Mouse (Mus musculus): ENCODE results near the gene Pnpla3. TPM values are rescaled to one million over a fixed set of nuclear protein-coding genes. Genes with fewer than 3 reads are reported as not detected.
A peak's percentile ranks its signal among the peaks of the same experiment; 100 is the strongest.

The Pnpla3 gene
- polyA plus RNA-seq, 1 experiment from 2014 or later: 7.0 TPM

- Histone ChIP-seq H3K9ac (ENCODE audit: low read depth, low read length) (peak overlapping the region; percentile 80; the same call in 1 of the 2 replicates), H3K27me3 (ENCODE audit: control insufficient read depth, insufficient read depth, low read depth, low read length) (no peaks in the 10 kb centered on the region), H3K4me1 (ENCODE audit: control insufficient read depth, insufficient read depth, low read length) (peaks cover 24% of the 10 kb centered on the region), H3K4me2 (ENCODE audit: low read length) (peak overlapping the region; percentile 95), H3K9me3 (replicated peaks; ENCODE audit: control insufficient read depth, low read length, poor library complexity, severe bottlenecking) (no peaks in the 10 kb centered on the region), H3K27ac (ENCODE audit: low read length) (peak overlapping the region; percentile 86), H3K36me3 (ENCODE audit: control insufficient read depth, insufficient read depth, low read length) (no peaks in the 10 kb centered on the region), H3K4me3 (ENCODE audit: low read depth, low read length) (no peak overlapping the region)
- 74% methylated on average over 6 of the region's 6 CpGs for WGBS
- no peak for ATAC-seq
Observed at GRCm38 (mm10) chr15:84166818-84167217, 819 bp upstream of the Pnpla3 start.

- H3K9ac ChIP-seq (ENCODE audit: low read depth, low read length): peak overlapping the region; percentile 80
- peaks cover 24% of the 10 kb centered on the region for H3K4me1 ChIP-seq (ENCODE audit: control insufficient read depth, insufficient read depth, low read length)
- H3K4me3 ChIP-seq (ENCODE audit: low read depth, low read length): peak overlapping the region; percentile 63
- H3K27ac ChIP-seq (ENCODE audit: low read length): peak overlapping the region; percentile 86
- no peaks in the 10 kb centered on the region for H3K9me3 ChIP-seq (replicated peaks; ENCODE audit: control insufficient read depth, low read length, poor library complexity, severe bottlenecking)
- H3K4me2 ChIP-seq (ENCODE audit: low read length): peak overlapping the region; percentile 95
- no peaks in the 10 kb centered on the region for H3K27me3 ChIP-seq (ENCODE audit: control insufficient read depth, insufficient read depth, low read depth, low read length)
- WGBS: under 1% methylated on average over 28 of the region's 28 CpGs
- no peaks in the 10 kb centered on the region for H3K36me3 ChIP-seq (ENCODE audit: control insufficient read depth, insufficient read depth, low read length)
- peak; percentile 75 for ATAC-seq
Observed at GRCm38 (mm10) chr15:84168170-84169161, 829 bp downstream of the Pnpla3 start.

DNA sequence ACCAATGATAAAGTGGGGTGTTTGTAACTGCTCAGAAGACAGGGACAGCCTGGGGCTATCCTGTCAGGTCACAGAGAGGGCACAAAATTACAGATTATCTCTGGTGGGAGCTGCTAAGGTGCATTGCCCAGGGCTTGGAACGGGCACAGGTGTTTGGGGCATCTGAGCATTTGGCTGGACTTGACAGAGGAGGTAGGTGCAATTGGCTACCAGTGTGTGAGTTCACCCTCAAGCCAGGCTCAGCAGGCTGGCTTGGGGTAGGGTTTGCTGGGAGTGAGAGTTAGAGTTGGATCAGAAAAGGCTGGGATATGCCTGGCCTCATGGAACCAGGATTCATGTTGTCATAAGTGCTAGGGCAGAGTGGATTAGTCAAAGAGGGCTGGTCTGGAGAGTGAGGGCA lies 1.9 kb downstream of the Pnpla3 start:
- WGBS: 64% methylated on average over 1 of the region's 1 CpGs
- Histone ChIP-seq H3K36me3 (ENCODE audit: control insufficient read depth, insufficient read depth, low read length) (no peaks in the 10 kb centered on the region), H3K9me3 (replicated peaks; ENCODE audit: control insufficient read depth, low read length, poor library complexity, severe bottlenecking) (no peaks in the 10 kb centered on the region), H3K4me1 (ENCODE audit: control insufficient read depth, insufficient read depth, low read length) (peaks cover 24% of the 10 kb centered on the region), H3K27ac (ENCODE audit: low read length) (no peak overlapping the region), H3K9ac (ENCODE audit: low read depth, low read length) (no peak overlapping the region), H3K4me3 (ENCODE audit: low read depth, low read length) (no peak overlapping the region), H3K4me2 (ENCODE audit: low read length) (peak overlapping the region; percentile 95; the same call in 1 of the 2 replicates), H3K27me3 (ENCODE audit: control insufficient read depth, insufficient read depth, low read depth, low read length) (no peaks in the 10 kb centered on the region)
- no peak for ATAC-seq

DNA sequence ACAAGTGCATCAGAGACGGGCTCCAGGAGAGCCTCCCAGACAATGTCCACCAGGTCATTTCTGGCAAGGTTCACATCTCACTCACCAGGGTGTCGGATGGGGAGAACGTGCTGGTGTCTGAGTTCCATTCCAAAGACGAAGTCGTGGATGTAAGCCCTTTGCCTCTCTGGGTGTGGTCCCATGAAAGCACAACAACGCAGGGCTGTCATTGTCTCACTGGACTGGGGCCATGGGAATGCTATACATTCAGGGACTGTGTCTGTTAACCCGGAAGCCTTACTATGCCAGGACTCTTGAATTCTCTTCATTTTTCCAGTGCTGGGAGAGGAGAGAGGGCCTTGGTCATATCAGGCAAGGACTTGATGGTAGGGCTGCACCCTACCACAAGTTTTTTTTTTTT lies 3.5 kb downstream of the Pnpla3 start:
- no peak overlapping the region for H3K27ac ChIP-seq (ENCODE audit: low read length)
- ATAC-seq: no peak
- H3K4me2 ChIP-seq (ENCODE audit: low read length): no peak overlapping the region
- H3K4me3 ChIP-seq (ENCODE audit: low read depth, low read length): no peak overlapping the region
- H3K36me3 ChIP-seq (ENCODE audit: control insufficient read depth, insufficient read depth, low read length): no peaks in the 10 kb centered on the region
- H3K4me1 ChIP-seq (ENCODE audit: control insufficient read depth, insufficient read depth, low read length): peaks cover 24% of the 10 kb centered on the region
- no peak overlapping the region for H3K9ac ChIP-seq (ENCODE audit: low read depth, low read length)
- no peaks in the 10 kb centered on the region for H3K9me3 ChIP-seq (replicated peaks; ENCODE audit: control insufficient read depth, low read length, poor library complexity, severe bottlenecking)
- no peaks in the 10 kb centered on the region for H3K27me3 ChIP-seq (ENCODE audit: control insufficient read depth, insufficient read depth, low read depth, low read length)
- 84% methylated on average over 7 of the region's 7 CpGs for WGBS

GRCm38 (mm10) chr15:84178733-84179132 lies 11.1 kb downstream of the Pnpla3 start:
- WGBS: 97% methylated on average over 9 of the region's 9 CpGs
- no peaks in the 10 kb centered on the region for H3K9me3 ChIP-seq (replicated peaks; ENCODE audit: control insufficient read depth, low read length, poor library complexity, severe bottlenecking)
- no peaks in the 10 kb centered on the region for H3K27me3 ChIP-seq (ENCODE audit: control insufficient read depth, insufficient read depth, low read depth, low read length)
- H3K27ac ChIP-seq (ENCODE audit: low read length): no peak overlapping the region
- H3K9ac ChIP-seq (ENCODE audit: low read depth, low read length): no peak overlapping the region
- H3K4me1 ChIP-seq (ENCODE audit: control insufficient read depth, insufficient read depth, low read length): no peaks in the 10 kb centered on the region
- no peaks in the 10 kb centered on the region for H3K36me3 ChIP-seq (ENCODE audit: control insufficient read depth, insufficient read depth, low read length)
- no peak overlapping the region for H3K4me3 ChIP-seq (ENCODE audit: low read depth, low read length)
- H3K4me2 ChIP-seq (ENCODE audit: low read length): no peak overlapping the region
- no peak for ATAC-seq

- 56% methylated on average over 6 of the region's 6 CpGs for WGBS
- ATAC-seq: no peak
- no peak overlapping the region for H3K4me3 ChIP-seq (ENCODE audit: low read depth, low read length)
- H3K9ac ChIP-seq (ENCODE audit: low read depth, low read length): no peak overlapping the region
- H3K27ac ChIP-seq (ENCODE audit: low read length): no peak overlapping the region
- H3K36me3 ChIP-seq (ENCODE audit: control insufficient read depth, insufficient read depth, low read length): no peaks in the 10 kb centered on the region
- H3K27me3 ChIP-seq (ENCODE audit: control insufficient read depth, insufficient read depth, low read depth, low read length): no peaks in the 10 kb centered on the region
- H3K9me3 ChIP-seq (replicated peaks; ENCODE audit: control insufficient read depth, low read length, poor library complexity, severe bottlenecking): no peaks in the 10 kb centered on the region
- H3K4me2 ChIP-seq (ENCODE audit: low read length): no peak overlapping the region
- H3K4me1 ChIP-seq (ENCODE audit: control insufficient read depth, insufficient read depth, low read length): no peaks in the 10 kb centered on the region
Observed at GRCm38 (mm10) chr15:84182000-84182399, 14.4 kb downstream of the Pnpla3 start.

- no peak overlapping the region for H3K4me2 ChIP-seq (ENCODE audit: low read length)
Observed at GRCm38 (mm10) chr15:84183967-84184366, 16.3 kb downstream of the Pnpla3 start.

DNA sequence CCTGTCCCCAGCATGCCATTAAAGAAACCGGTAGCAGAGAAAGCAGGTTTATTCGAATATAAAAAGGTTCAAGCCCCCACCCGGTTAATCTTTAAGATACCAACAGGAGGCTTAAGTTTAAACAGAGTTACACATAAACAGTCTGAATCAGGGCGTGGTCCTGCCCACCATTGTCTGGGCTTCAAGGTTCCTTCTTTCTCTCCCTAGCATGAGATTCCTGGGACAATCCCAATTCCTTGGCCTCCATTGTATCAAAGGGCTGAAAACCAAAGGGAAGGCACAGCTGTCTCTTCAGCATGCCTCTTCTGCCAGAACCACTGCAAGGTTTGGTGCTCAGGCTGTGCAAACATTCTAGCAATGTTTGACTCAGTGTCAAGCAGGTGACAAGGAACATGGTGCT lies 18.6 kb downstream of the Pnpla3 start:
- ATAC-seq: no peak
- 55% methylated on average over 4 of the region's 4 CpGs for WGBS

More at GRCm38 (mm10) chr15:84183967-84184366, 16.3 kb downstream of the Pnpla3 start:
- Histone ChIP-seq H3K9ac (ENCODE audit: low read depth, low read length) (no peak overlapping the region), H3K27me3 (ENCODE audit: control insufficient read depth, insufficient read depth, low read depth, low read length) (no peaks in the 10 kb centered on the region), H3K36me3 (ENCODE audit: control insufficient read depth, insufficient read depth, low read length) (no peaks in the 10 kb centered on the region), H3K4me3 (ENCODE audit: low read depth, low read length) (no peak overlapping the region), H3K4me1 (ENCODE audit: control insufficient read depth, insufficient read depth, low read length) (no peaks in the 10 kb centered on the region), H3K9me3 (replicated peaks; ENCODE audit: control insufficient read depth, low read length, poor library complexity, severe bottlenecking) (no peaks in the 10 kb centered on the region), H3K27ac (ENCODE audit: low read length) (no peak overlapping the region)
- WGBS: 47% methylated on average over 1 of the region's 1 CpGs
- ATAC-seq: no peak

GRCm38 (mm10) chr15:84188887-84189530 lies 21.4 kb downstream of the Pnpla3 start:
- Histone ChIP-seq H3K4me2 (ENCODE audit: low read length) (no peak overlapping the region), H3K4me3 (ENCODE audit: low read depth, low read length) (no peak overlapping the region), H3K9me3 (replicated peaks; ENCODE audit: control insufficient read depth, low read length, poor library complexity, severe bottlenecking) (no peaks in the 10 kb centered on the region), H3K27me3 (ENCODE audit: control insufficient read depth, insufficient read depth, low read depth, low read length) (no peaks in the 10 kb centered on the region), H3K9ac (ENCODE audit: low read depth, low read length) (no peak overlapping the region), H3K4me1 (ENCODE audit: control insufficient read depth, insufficient read depth, low read length) (peaks cover 13% of the 10 kb centered on the region), H3K36me3 (ENCODE audit: control insufficient read depth, insufficient read depth, low read length) (no peaks in the 10 kb centered on the region), H3K27ac (ENCODE audit: low read length) (no peak overlapping the region)
- 56% methylated on average over 2 of the region's 2 CpGs for WGBS
- no peak for ATAC-seq

More for the DNA sequence above, 18.6 kb downstream of the Pnpla3 start:
- no peak overlapping the region for H3K27ac ChIP-seq (ENCODE audit: low read length)
- H3K4me1 ChIP-seq (ENCODE audit: control insufficient read depth, insufficient read depth, low read length): no peaks in the 10 kb centered on the region
- no peak overlapping the region for H3K9ac ChIP-seq (ENCODE audit: low read depth, low read length)
- no peaks in the 10 kb centered on the region for H3K36me3 ChIP-seq (ENCODE audit: control insufficient read depth, insufficient read depth, low read length)
- H3K4me3 ChIP-seq (ENCODE audit: low read depth, low read length): no peak overlapping the region
- H3K4me2 ChIP-seq (ENCODE audit: low read length): no peak overlapping the region
- H3K9me3 ChIP-seq (replicated peaks; ENCODE audit: control insufficient read depth, low read length, poor library complexity, severe bottlenecking): no peaks in the 10 kb centered on the region
- no peaks in the 10 kb centered on the region for H3K27me3 ChIP-seq (ENCODE audit: control insufficient read depth, insufficient read depth, low read depth, low read length)

Measured in midbrain, embryonic 16.5 days (tissue).